Mouse (Mus musculus): Measurements from ENCODE around the gene Hapln2. TPM values are rescaled to one million over a fixed set of nuclear protein-coding genes. Genes with fewer than 3 reads are reported as not detected.
A peak's percentile ranks its signal among the peaks of the same experiment; 100 is the strongest.

The Hapln2 gene
- polyA plus RNA-seq, 1 experiment from 2014 or later, result 0.17 TPM

DNA sequence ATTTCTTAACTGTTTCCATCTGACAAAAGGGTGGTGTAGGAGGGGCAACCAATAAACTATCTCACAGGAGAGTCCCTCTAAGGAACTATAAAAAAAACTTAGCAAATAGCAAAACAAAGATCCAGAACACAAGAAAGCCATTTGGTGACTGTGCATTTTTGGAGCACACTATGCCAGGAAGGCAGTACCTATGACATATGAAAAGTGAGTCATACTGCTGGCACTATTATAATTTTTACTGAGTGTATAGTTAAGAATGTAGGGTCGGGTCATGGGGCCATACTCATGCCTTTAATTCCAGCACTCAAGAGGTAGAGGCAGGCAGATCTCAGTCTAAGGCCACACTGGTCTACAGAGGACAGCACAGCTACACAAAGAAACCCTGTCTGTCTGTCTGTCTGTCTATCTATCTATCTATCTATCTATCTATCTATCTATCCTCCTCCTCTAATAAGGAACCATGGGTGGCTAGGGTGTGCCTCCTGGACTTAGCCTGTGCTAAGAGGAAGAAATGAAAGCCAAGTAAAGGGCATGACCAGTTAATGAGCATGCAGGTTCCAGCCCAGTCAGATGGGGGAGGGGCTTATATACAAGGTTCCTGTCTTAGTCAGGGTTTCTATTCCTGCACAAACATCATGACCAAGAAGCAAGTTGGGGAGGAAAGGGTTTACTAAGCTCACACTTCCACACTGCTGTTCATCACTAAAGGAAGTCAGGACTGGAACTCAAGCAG lies 8.3 kb upstream of the Hapln2 start:
- no peaks in the 10 kb centered on the region for H3K36me3 ChIP-seq
- ATAC-seq (ENCODE audit: insufficient number of reproducible peaks, low FRiP score), result no peak
- 59% methylated on average over 1 of the region's 1 CpGs for WGBS
- no peak overlapping the region for H3K4me3 ChIP-seq
- no peaks in the 10 kb centered on the region for H3K9me3 ChIP-seq (replicated peaks)
- peaks cover 70% of the 10 kb centered on the region for H3K27me3 ChIP-seq (replicated peaks)
- H3K9ac ChIP-seq, result no peak overlapping the region
- 0 out of 2 replicates have a peak, but pooled peaks cover 2% of the 10 kb centered on the region for H3K4me1 ChIP-seq (replicated peaks)
- H3K27ac ChIP-seq (ENCODE audit: poor library complexity, severe bottlenecking), result no peak overlapping the region
- no peak overlapping the region for H3K4me2 ChIP-seq

DNA sequence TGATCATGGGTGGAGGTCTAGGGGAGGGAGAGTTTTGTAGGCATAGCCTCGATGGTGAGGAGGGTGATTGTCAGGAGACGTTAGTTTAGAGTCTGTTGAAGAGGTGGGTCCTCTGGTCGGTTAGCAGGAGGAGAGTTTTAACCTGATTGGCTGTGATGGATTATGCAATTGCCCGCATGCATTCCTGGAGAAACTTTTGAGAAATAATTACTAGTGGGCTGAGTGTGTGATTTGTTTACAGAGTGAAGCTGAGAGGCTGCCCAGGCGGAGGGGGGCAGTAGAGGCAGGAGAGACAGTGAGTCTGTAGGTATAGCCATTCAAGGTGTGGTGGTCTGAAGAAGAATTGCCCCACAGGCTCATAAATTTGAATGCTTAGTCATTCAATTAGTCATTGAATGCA lies 6.1 kb upstream of the Hapln2 start:
- peaks cover 71% of the 10 kb centered on the region for H3K27me3 ChIP-seq (replicated peaks)
- H3K27ac ChIP-seq (ENCODE audit: poor library complexity, severe bottlenecking), result no peak overlapping the region
- ATAC-seq (ENCODE audit: insufficient number of reproducible peaks, low FRiP score), result no peak
- no peak overlapping the region for H3K4me2 ChIP-seq
- H3K4me1 ChIP-seq (replicated peaks), result 0 out of 2 replicates have a peak, but pooled peaks cover 7% of the 10 kb centered on the region
- no peak overlapping the region for H3K4me3 ChIP-seq
- 62% methylated on average over 5 of the region's 5 CpGs for WGBS
- H3K9ac ChIP-seq, result no peak overlapping the region
- H3K9me3 ChIP-seq (replicated peaks), result peaks cover under 1% of the 10 kb centered on the region
- H3K36me3 ChIP-seq, result no peaks in the 10 kb centered on the region

DNA sequence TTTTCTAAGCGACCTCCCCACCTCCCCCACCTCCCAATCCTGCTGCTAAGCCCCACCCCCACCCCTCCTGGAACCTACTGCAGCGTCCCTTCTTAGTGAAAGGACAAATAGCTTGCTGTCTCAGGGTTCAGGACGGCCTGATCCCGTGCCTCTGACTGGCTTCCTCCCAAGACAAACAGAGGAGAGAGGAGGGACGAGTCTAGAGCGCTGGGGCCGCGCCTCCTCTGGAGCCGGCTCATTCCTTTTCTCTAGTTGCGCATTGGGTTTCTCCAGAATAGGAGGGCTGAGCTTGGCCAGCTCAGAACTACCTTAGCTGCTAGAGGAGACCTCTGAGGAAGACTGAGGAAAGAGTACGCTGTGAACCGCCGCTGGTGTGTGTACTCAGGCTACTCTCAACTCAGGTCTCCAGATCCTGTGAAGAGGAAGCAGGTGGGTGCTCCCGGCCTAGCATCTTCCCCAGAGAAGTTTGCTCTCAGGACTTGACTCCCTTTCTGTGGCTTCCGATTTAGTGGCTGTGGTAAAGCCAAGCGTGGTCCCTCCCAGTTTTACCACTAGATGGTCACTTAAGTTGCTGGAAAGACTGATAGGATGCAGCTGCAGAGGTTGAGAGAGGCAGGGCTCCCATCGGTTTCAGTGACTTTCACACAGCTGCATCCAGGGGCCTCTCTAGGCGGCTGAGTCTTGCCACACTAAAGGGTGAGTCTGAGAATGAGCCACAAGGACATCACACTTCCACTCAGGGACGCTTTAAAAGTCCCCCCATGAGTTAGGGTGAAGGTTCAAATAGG lies 3.4 kb upstream of the Hapln2 start:
- peaks cover 73% of the 10 kb centered on the region for H3K27me3 ChIP-seq (replicated peaks)
- 0 out of 2 replicates have a peak, but pooled peaks cover 7% of the 10 kb centered on the region for H3K4me1 ChIP-seq (replicated peaks)
- H3K4me2 ChIP-seq, result no peak overlapping the region
- no peak overlapping the region for H3K27ac ChIP-seq (ENCODE audit: poor library complexity, severe bottlenecking)
- WGBS, result 9% methylated on average over 19 of the region's 19 CpGs
- ATAC-seq (ENCODE audit: insufficient number of reproducible peaks, low FRiP score), result 0 out of 2 replicates have a peak, but pooled peaks have one; percentile 22
- no peak overlapping the region for H3K9ac ChIP-seq
- H3K4me3 ChIP-seq, result no peak overlapping the region
- no peaks in the 10 kb centered on the region for H3K36me3 ChIP-seq
- H3K9me3 ChIP-seq (replicated peaks), result peaks cover 9% of the 10 kb centered on the region

DNA sequence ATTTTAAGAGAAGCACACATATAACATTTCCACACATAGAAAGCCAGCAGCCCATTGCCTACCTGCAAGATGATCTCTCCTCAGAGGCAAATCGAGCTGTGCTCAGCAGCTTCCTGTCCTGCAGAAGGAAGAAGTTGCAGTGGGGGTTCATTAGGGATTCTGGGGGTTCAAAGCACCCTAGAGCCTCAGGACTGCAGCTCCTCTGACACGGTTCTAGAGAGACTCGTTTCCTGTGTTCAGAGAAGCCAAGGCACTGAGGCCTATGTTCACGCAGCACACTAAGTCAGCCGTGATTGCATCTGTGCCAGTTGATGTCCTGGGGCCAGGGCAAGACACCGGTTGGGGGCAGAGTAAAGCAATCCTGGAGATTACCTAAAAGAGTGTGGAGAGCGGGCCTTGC lies 560 bp downstream of the Hapln2 start:
- Histone ChIP-seq H3K4me3 (no peak overlapping the region), H3K36me3 (no peaks in the 10 kb centered on the region), H3K9ac (no peak overlapping the region), H3K4me1 (replicated peaks) (peaks cover 27% of the 10 kb centered on the region), H3K27me3 (replicated peaks) (peaks cover 84% of the 10 kb centered on the region), H3K27ac (ENCODE audit: poor library complexity, severe bottlenecking) (no peak overlapping the region), H3K4me2 (no peak overlapping the region), H3K9me3 (replicated peaks) (peaks cover 11% of the 10 kb centered on the region)
- ATAC-seq (ENCODE audit: insufficient number of reproducible peaks, low FRiP score), result no peak
- 54% methylated on average over 7 of the region's 7 CpGs for WGBS

DNA sequence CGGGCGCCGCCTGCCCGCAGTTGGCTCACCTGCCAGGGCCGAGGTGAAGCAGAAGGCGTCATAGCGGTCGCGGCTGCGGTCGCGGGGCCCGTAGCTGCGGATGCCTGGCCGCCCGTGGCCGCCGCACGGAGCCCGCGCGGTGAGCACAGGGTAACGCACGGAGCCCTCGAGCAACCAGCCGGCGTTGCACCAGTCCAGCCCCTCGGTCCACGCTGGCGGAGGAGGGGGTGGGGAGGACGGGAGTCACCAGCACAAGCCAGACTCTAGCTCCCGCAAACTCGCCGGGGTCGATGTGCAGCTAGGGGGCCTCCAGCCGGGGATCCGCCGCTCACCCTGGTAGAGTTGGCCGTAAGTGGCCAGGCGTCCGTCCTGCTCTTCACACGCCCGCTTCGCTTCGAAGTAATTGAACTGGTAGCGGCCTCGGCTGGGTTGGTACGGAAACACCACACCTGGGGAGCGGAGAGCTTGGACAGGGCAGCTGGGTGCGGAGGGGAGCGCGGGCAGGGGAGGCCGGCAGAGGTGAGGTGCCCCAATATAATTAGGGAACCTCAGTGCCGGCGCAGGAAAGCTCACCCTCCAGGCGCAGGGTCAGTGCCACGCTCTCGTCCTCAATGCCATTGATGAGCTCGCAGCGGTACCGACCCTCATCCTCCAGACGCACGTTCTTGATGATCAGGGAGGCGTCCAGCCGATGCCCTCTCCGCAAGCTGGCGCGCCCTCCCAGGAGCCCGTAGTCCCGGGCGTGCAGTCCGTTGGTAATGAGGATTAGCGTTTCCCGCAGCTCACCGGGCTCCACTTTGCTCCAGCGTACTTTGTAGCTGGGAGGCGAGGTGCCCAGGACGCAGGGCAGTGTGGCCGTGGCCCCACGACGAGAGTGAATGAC lies 4.0 kb downstream of the Hapln2 start:
- Histone ChIP-seq H3K9me3 (replicated peaks) (peaks cover 9% of the 10 kb centered on the region), H3K36me3 (no peaks in the 10 kb centered on the region), H3K27me3 (replicated peaks) (peaks cover 77% of the 10 kb centered on the region), H3K4me2 (peak overlapping the region; percentile 98), H3K4me3 (peak overlapping the region; percentile 56), H3K27ac (ENCODE audit: poor library complexity, severe bottlenecking) (no peak overlapping the region), H3K9ac (peak overlapping the region; percentile 56), H3K4me1 (replicated peaks) (peaks cover 20% of the 10 kb centered on the region)
- peak; percentile 46; the same call in 1 of the 2 replicates for ATAC-seq (ENCODE audit: insufficient number of reproducible peaks, low FRiP score)
- WGBS, result under 1% methylated on average over 81 of the region's 81 CpGs

DNA sequence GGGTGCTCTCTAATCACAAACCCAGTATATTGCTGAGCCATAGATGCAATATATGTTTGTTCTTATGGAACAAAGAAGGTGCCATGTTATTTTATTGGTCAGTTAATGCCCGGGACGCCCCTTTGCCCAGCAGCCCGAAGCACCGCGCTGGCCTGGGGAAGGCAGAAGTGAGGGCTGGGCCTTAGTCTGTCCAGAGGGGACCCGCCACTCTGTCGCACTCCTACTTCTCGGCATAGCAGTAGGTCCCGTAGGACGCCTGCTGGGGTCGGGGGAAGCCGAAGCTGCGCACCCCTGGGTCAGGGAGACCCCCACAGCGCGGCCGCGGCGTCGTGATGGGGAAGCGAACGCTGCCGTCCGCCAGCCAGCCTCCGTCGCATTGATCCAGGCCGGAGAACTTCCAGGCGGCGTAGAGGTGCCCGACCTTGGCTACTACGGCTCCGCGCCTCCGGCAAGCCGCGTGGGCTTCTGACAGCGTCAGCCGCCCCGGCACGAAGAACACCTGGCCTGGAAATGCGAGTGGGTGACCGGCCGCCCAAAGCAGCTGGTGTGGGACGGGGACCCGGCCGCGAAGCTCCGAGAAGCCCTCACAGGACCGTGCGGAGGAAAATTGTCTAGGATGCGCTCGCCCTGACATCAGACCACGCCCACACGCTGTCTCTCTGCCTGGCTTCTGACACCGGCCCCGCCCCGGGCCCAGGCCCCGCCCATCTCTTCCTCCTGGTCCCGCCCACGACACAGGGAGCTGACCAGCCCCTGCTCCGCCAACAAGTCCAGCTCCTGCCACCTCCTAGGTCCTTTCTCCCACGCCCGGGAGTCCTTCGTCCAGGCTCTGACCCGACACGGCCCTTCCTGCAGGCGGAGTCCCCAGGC lies 4.8 kb downstream of the Hapln2 start:
- H3K9ac ChIP-seq, result peak overlapping the region; percentile 56
- under 1% methylated on average over 66 of the region's 66 CpGs for WGBS
- ATAC-seq (ENCODE audit: insufficient number of reproducible peaks, low FRiP score), result peak; percentile 91

DNA sequence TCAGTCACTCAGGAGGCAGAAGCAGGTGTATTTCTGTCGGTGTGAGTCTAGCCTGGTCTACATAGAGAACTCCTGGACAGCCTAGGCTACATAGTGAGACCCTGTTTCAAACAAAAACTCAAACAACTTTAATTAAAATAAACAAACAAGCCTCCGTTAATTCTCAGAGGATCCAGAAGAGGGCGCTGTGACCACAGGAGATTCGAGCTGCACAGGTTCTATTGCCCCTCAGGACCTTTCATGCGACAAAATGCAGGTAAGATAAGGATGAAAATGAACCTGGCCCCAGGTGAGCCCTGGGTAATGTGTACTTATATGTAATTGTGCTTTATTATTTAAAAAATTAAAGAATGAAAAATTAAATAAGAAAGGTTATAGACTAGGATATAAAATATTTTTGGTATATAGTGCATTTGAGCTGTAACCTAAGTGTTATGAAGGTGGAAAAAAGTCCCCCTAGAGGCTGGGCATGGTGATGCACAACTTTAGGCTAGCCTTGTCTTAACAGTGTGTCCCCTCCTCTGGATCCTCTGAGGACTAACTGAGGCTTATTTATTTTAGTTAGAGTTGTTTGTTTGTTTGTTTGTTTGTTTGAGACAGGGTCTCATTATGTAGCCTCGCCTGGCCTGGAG lies 16.6 kb downstream of the Hapln2 start:
- Histone ChIP-seq H3K36me3 (no peaks in the 10 kb centered on the region), H3K9ac (no peak overlapping the region), H3K4me2 (no peak overlapping the region), H3K9me3 (replicated peaks) (peaks cover 5% of the 10 kb centered on the region), H3K4me1 (replicated peaks) (0 out of 2 replicates have a peak, but pooled peaks cover 3% of the 10 kb centered on the region), H3K27me3 (replicated peaks) (peaks cover 31% of the 10 kb centered on the region), H3K27ac (ENCODE audit: poor library complexity, severe bottlenecking) (no peak overlapping the region), H3K4me3 (no peak overlapping the region)
- no peak for ATAC-seq (ENCODE audit: insufficient number of reproducible peaks, low FRiP score)
- 6% methylated on average over 6 of the region's 6 CpGs for WGBS

More for the DNA sequence above, 4.8 kb downstream of the Hapln2 start:
- H3K9me3 ChIP-seq (replicated peaks), result 0 out of 2 replicates have a peak, but pooled peaks cover 2% of the 10 kb centered on the region
- peaks cover 20% of the 10 kb centered on the region for H3K4me1 ChIP-seq (replicated peaks)
- peaks cover 83% of the 10 kb centered on the region for H3K27me3 ChIP-seq (replicated peaks)
- no peak overlapping the region for H3K27ac ChIP-seq (ENCODE audit: poor library complexity, severe bottlenecking)
- H3K4me3 ChIP-seq, result peak overlapping the region; percentile 56
- H3K4me2 ChIP-seq, result peak overlapping the region; percentile 98
- no peaks in the 10 kb centered on the region for H3K36me3 ChIP-seq

DNA sequence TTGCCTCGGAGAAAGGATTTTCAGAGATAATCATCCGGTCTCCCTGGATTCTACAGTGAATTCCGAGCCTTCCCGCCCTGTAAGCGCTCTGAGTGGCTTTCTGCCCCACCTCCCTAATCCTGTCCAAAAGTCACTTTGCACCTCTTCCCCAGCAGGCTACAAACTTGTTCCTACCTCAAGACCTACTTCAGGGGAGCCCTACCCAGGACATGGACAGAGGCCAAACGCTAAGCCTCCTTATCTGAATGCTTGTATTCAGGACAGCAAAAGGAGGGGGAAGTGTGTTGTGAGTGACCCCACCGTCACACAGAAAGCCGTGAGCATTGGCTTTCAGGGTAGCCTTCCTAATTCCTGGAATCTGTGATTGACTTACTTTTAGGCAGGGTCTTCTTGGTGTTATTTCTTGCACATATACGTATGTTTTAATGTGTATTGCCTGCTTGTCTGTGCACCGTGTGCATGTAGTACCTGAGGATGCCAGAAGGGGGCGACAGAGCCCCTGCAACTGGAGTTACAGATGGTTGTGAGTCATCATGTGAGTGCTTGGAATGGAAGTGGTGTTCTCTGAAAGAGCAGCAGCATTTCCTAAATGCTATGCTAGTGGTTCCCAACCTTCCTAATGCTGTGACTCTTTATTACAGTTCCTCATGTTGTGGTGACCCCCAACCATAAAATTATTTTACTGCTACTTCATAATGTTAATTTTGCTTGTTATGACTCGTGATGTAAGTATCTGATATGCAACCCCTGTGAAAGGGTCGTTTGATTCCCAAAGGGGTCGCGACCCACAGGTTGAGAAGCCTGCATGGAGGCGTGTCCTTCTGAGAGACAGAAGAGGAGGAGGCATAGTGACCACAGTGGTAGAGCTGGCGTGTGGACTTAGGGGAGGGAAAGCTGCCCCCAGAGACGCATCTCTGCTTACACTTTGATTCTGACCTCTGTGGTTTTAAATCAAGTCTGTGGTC lies 21.3 kb downstream of the Hapln2 start:
- Histone ChIP-seq H3K4me3 (no peak overlapping the region), H3K36me3 (no peaks in the 10 kb centered on the region), H3K9ac (no peak overlapping the region), H3K4me1 (replicated peaks) (0 out of 2 replicates have a peak, but pooled peaks cover 3% of the 10 kb centered on the region), H3K4me2 (no peak overlapping the region), H3K9me3 (replicated peaks) (peaks cover 9% of the 10 kb centered on the region), H3K27me3 (replicated peaks) (peaks cover 57% of the 10 kb centered on the region), H3K27ac (ENCODE audit: poor library complexity, severe bottlenecking) (no peak overlapping the region)
- no peak for ATAC-seq (ENCODE audit: insufficient number of reproducible peaks, low FRiP score)
- WGBS, result 68% methylated on average over 18 of the region's 18 CpGs

DNA sequence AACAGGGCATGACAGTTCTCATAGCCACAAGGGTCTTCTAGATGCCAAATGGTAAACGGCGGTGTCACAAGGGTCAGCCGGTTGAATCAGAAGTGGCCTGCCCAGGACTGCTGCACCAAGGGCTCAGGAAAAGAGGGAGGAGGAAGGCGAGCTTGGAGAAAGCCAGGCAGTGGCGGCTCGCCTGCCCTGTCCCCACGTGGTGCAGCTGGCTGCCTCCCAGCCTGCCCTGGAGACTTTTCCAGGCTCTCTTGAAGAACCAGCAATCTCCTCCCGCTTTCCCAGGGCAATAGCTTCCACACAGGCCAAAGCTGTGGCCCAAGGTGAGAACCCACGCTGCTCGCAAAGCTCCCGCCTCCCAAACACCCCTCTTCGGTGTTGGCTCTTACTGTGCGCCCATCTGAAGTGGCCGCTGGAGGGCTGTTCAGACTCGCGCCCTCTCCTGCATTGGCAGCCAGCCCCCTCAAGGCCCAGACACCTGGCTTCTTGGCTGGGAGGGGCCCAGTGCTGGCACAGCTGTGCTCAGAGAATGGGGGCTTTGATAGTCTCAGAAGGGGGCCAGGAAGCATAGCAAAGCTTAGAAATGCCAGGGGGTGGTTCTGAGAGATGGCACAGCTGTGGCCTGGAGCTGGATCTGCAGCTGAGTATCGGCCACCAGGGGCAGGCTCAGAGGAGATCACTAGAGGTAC lies 24.9 kb downstream of the Hapln2 start:
- H3K9ac ChIP-seq, result no peak overlapping the region
- no peak overlapping the region for H3K4me3 ChIP-seq
- H3K27ac ChIP-seq (ENCODE audit: poor library complexity, severe bottlenecking), result no peak overlapping the region
- ATAC-seq (ENCODE audit: insufficient number of reproducible peaks, low FRiP score), result no peak
- H3K27me3 ChIP-seq (replicated peaks), result peaks cover 79% of the 10 kb centered on the region
- 2% methylated on average over 17 of the region's 17 CpGs for WGBS
- H3K9me3 ChIP-seq (replicated peaks), result peaks cover 9% of the 10 kb centered on the region
- peaks cover 15% of the 10 kb centered on the region for H3K4me1 ChIP-seq (replicated peaks)
- H3K4me2 ChIP-seq, result no peak overlapping the region
- no peaks in the 10 kb centered on the region for H3K36me3 ChIP-seq

Data from heart, embryonic 12.5 days (tissue).